Comparison of ENCODE assay signal across 27 mouse cellular contexts in genomic region chr10:92625781-92626180, GRCm38 (mm10).
A peak's percentile ranks its signal among the peaks of the same experiment; 100 is the strongest.
DNase-seq lines count a peak whose midpoint lies in the region; ATAC-seq lines count a peak whose summit lies in the region.
"Had no signal": no experiment of that assay in that cellular context is flagged by ENCODE, and none has a peak within 500 bp of the region (broad histone marks: within the 10 kb centered on the region; RNA-seq: fewer than 3 reads in every experiment).

No protein-coding gene starts in this region.

- H3K4me2 ChIP-seq in forebrain, embryonic 16.5 days (ENCODE audit: low read length), result no peak overlapping the region
- no peak overlapping the region for H3K4me2 ChIP-seq in forebrain, embryonic 15.5 days (replicated peaks)
- H3K4me2 ChIP-seq: embryonic facial prominence, embryonic 12.5 days; heart, embryonic 15.5 days; limb, embryonic 13.5 days; liver, embryonic 11.5 days; lung, embryonic 15.5 days; neural tube, embryonic 13.5 days; stomach, embryonic 15.5 days had no signal

- 0 out of 2 replicates have a peak, but pooled peaks have one; percentile 31 for ATAC-seq in forebrain, embryonic 16.5 days
- no peak for ATAC-seq in forebrain, embryonic 15.5 days (replicated peaks)
- ATAC-seq: CD4-positive, CD25-positive, alpha-beta regulatory T cell, adult 4 months; intestine, embryonic 16.5 days; midbrain, embryonic 16.5 days had no signal

- H3K4me1 ChIP-seq in forebrain, embryonic 16.5 days (replicated peaks; ENCODE audit: control insufficient read depth, insufficient read depth, low read length), result no peaks in the 10 kb centered on the region
- no peaks in the 10 kb centered on the region for H3K4me1 ChIP-seq in forebrain, embryonic 15.5 days
- H3K4me1 ChIP-seq: embryonic facial prominence, embryonic 12.5 days; heart, embryonic 15.5 days; limb, embryonic 13.5 days; lung, embryonic 15.5 days; neural tube, embryonic 13.5 days; stomach, embryonic 15.5 days had no signal

- peaks cover 5% of the 10 kb centered on the region; the same call in 1 of the 2 replicates for H3K27me3 ChIP-seq in forebrain, embryonic 16.5 days (replicated peaks; ENCODE audit: control insufficient read depth, insufficient read depth, low read length)
- no peaks in the 10 kb centered on the region for H3K27me3 ChIP-seq in forebrain, embryonic 15.5 days
- H3K27me3 ChIP-seq: embryonic facial prominence, embryonic 12.5 days; heart, embryonic 15.5 days; limb, embryonic 13.5 days; lung, embryonic 15.5 days; neural tube, embryonic 13.5 days; stomach, embryonic 15.5 days had no signal

- H3K36me3 ChIP-seq in forebrain, embryonic 16.5 days (ENCODE audit: control insufficient read depth, insufficient read depth), result no peaks in the 10 kb centered on the region
- no peaks in the 10 kb centered on the region for H3K36me3 ChIP-seq in forebrain, embryonic 15.5 days
- H3K36me3 ChIP-seq: embryonic facial prominence, embryonic 12.5 days; heart, embryonic 15.5 days; limb, embryonic 13.5 days; lung, embryonic 15.5 days; midbrain, embryonic 10.5 days; neural tube, embryonic 13.5 days; stomach, embryonic 15.5 days had no signal

- no peak overlapping the region for H3K9ac ChIP-seq in forebrain, embryonic 16.5 days (replicated peaks; ENCODE audit: low read depth, low read length)
- H3K9ac ChIP-seq in forebrain, embryonic 15.5 days (replicated peaks), result no peak overlapping the region
- H3K9ac ChIP-seq: embryonic facial prominence, embryonic 12.5 days; heart, embryonic 15.5 days; limb, embryonic 13.5 days; lung, embryonic 15.5 days; neural tube, embryonic 13.5 days; stomach, embryonic 15.5 days had no signal

- H3K4me3 ChIP-seq in forebrain, embryonic 16.5 days (replicated peaks; ENCODE audit: low read length), result no peak overlapping the region
- no peak overlapping the region for H3K4me3 ChIP-seq in forebrain, embryonic 15.5 days
- H3K4me3 ChIP-seq: embryonic facial prominence, embryonic 12.5 days; heart, embryonic 15.5 days; limb, embryonic 13.5 days; lung, embryonic 15.5 days; midbrain, embryonic 10.5 days; neural tube, embryonic 13.5 days; stomach, embryonic 15.5 days had no signal

- intact Hi-C loops in left cerebral cortex, postnatal 14 days (cut with DNase I), result no loop called here
- intact Hi-C loops in left cerebral cortex, postnatal 4 days (cut with DNase I), result no loop called here

- 58% methylated on average over 7 of the region's 7 CpGs for WGBS in forebrain, embryonic 16.5 days
- WGBS in forebrain, embryonic 15.5 days, result 55% methylated on average over 7 of the region's 7 CpGs

- H3K27ac ChIP-seq in forebrain, embryonic 16.5 days (ENCODE audit: low read length), result no peak overlapping the region
- H3K27ac ChIP-seq in forebrain, embryonic 15.5 days (replicated peaks), result no peak overlapping the region
- H3K27ac ChIP-seq: embryonic facial prominence, embryonic 12.5 days; heart, embryonic 15.5 days; kidney, postnatal 0 days; limb, embryonic 13.5 days; lung, embryonic 15.5 days; midbrain, embryonic 10.5 days; neural tube, embryonic 13.5 days; stomach, embryonic 15.5 days had no signal

- DNase-seq in left cerebral cortex, postnatal 14 days (ENCODE audit: low spot score in 2 of 2), result peak; percentile 27 to 55
- no peak for DNase-seq in left cerebral cortex, postnatal 4 days
- DNase-seq in brain, adult 2 months (ENCODE audit: low read depth, low spot score), result peak; percentile 74
- DNase-seq in frontal cortex, adult 2 months (ENCODE audit: extremely low spot score in 1 of 2, low spot score in 1 of 2), result peak; percentile 54 to 56
- DNase-seq in spleen, adult 12 weeks (ENCODE audit: low spot score), result no peak
- DNase-seq: adrenal gland, postnatal 14 days; cerebellum, adult 18-20 months; embryo, embryonic 11 days; gastrocnemius, postnatal 10 days; kidney, adult 8-10 months; kidney, postnatal 4 days; layer of hippocampus, postnatal 36 days; thymus, postnatal 14 days had no signal

- no peaks in the 10 kb centered on the region for H3K9me3 ChIP-seq in forebrain, embryonic 16.5 days (ENCODE audit: control insufficient read depth, low read length)
- H3K9me3 ChIP-seq in forebrain, embryonic 15.5 days, result no peaks in the 10 kb centered on the region
- H3K9me3 ChIP-seq: embryonic facial prominence, embryonic 12.5 days; heart, embryonic 15.5 days; limb, embryonic 13.5 days; lung, embryonic 15.5 days; midbrain, embryonic 10.5 days; neural tube, embryonic 13.5 days; stomach, embryonic 15.5 days had no signal

Comparison
In these comparisons a context has a peak if more than half of its experiments do, and no peak if none do; other contexts are left out.
1. DNase-seq: peak in left cerebral cortex, postnatal 14 days (2 of 2), brain, adult 2 months (single experiment) and frontal cortex, adult 2 months (2 of 2); none in left cerebral cortex, postnatal 4 days (single experiment) and spleen, adult 12 weeks (single experiment).